Mouse (Mus musculus): Measurements from ENCODE around the gene Acad11. TPM values are rescaled to one million over a fixed set of nuclear protein-coding genes. Genes with fewer than 3 reads are reported as not detected.

Acad11 gene
- polyA plus RNA-seq, 1 experiment from 2014 or later: 24.7 TPM

DNA sequence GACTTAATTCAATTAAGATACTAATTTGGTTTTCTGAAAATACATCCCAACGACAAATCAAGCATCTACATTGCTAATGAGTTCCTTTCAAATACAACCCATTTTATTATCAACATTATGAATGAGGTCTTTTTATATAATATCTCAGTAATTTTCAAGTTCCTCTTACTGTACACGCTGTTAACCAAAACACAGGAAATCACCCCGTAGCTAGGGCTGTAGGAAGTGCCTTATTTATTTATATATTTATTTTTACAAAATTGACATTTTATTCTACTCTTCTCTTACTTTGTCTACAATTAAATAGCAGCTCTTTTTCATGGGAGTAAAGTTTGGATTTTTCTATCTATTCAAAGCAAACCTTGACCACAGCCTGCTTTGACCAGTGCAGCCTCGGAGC lies 23.4 kb upstream of the Acad11 start:
- no peak for ATAC-seq
- in situ Hi-C loops (cut with MboI; ENCODE audit: low pct_unique_long_range_greater_than_20kb): no loop called here
- no peak for TF ChIP-seq CTCF (IDR thresholded peaks at IDR 0.05)
- ChIA-PET CTCF (interaction anchor here (1.0 kb wide), 1 partner anchor 11 kb away, joined by 3 read pairs; no protein-coding TSS in a partner anchor), POLR2A (no interaction called here)
- no peaks in the 10 kb centered on the region for H3K27me3 ChIP-seq
- DNase-seq (ENCODE audit: low read depth, low spot score): no peak

DNA sequence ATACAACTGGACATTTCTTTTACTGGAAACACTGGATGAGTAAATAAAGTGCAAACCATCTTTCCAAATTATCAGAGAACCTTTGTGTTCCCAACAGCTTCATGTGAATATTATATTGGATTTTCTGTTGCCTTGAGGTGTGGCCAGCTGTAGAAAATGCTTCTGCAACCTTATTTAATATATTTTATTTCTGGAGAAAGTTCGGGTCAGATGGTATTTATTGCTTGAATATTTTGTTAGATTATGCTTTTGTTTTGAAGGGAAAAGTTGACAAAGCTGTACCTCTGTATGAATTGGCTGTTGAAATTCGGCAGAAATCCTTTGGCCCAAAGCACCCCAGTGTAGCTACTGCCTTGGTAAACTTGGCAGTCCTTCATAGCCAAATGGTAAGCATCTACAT lies 22.8 kb upstream of the Acad11 start, which contains the start of gene Gm28305:
Gm28305 (plus strand) TSS at position 301 of the 400 bp plus-strand sequence.
- no peaks in the 10 kb centered on the region for H3K27me3 ChIP-seq
- ChIA-PET POLR2A (no interaction called here), CTCF (interaction anchor here (1.0 kb wide), 1 partner anchor 12 kb away, joined by 3 read pairs; no protein-coding TSS in a partner anchor)
- ATAC-seq: no peak
- no peak for TF ChIP-seq CTCF (IDR thresholded peaks at IDR 0.05)
- in situ Hi-C loops (cut with MboI; ENCODE audit: low pct_unique_long_range_greater_than_20kb): no loop called here
- no peak for DNase-seq (ENCODE audit: low read depth, low spot score)

DNA sequence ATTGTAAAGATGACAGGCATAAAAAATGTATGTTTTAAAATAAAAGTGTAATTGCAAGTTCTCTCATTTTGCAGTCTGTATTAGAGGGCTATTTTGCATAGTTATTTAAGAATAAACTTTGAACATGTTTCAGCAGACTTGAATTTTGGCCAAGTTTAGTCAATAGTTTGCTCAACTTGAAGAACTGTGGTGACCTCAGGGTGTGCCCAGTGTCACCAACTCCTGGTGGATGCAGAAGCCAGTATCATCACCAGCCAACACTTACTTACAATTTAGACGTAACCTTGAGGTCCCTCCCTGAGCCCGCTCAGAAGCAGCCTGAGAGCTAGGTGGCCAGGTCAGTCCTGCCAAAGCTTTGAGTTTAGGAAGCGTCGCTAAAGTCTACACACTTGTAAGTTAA lies 19.5 kb upstream of the Acad11 start:
- ATAC-seq: no peak
- CTCF ChIA-PET: interaction anchor here (0.8 to 0.9 kb wide), 2 partner anchors 10 to 17 kb away, joined by 3 read pairs; no protein-coding TSS in a partner anchor
- in situ Hi-C loops (cut with MboI; ENCODE audit: low pct_unique_long_range_greater_than_20kb): no loop called here
- no peak for TF ChIP-seq CTCF (IDR thresholded peaks at IDR 0.05)
- POLR2A ChIA-PET: no interaction called here
- DNase-seq (ENCODE audit: low read depth, low spot score): no peak
- no peaks in the 10 kb centered on the region for H3K27me3 ChIP-seq

DNA sequence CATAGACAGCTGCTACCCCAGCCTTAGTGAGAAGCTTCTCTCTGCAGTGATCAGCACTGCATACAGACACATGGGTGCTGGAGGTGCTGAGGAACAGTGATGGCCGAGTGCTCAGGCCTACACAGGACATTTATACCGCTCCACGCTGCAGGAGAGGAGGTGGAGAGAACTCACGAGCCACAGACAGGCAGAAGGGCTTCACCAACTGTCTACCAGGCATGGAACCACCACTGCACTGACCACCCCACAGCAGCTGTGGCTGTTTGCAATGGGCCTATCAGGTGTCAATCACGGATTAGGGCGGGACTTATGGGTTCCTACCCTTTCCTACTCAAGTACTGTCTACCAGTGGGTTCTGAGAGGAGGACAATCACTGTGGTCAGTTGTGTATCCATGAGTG lies 12.1 kb upstream of the Acad11 start:
- in situ Hi-C loops (cut with MboI; ENCODE audit: low pct_unique_long_range_greater_than_20kb): no loop called here
- no peak for TF ChIP-seq CTCF (IDR thresholded peaks at IDR 0.05)
- DNase-seq (ENCODE audit: low read depth, low spot score) (no peak), ATAC-seq (no peak)
- CTCF ChIA-PET: no interaction called here
- POLR2A ChIA-PET: no interaction called here
- H3K27me3 ChIP-seq: no peaks in the 10 kb centered on the region

DNA sequence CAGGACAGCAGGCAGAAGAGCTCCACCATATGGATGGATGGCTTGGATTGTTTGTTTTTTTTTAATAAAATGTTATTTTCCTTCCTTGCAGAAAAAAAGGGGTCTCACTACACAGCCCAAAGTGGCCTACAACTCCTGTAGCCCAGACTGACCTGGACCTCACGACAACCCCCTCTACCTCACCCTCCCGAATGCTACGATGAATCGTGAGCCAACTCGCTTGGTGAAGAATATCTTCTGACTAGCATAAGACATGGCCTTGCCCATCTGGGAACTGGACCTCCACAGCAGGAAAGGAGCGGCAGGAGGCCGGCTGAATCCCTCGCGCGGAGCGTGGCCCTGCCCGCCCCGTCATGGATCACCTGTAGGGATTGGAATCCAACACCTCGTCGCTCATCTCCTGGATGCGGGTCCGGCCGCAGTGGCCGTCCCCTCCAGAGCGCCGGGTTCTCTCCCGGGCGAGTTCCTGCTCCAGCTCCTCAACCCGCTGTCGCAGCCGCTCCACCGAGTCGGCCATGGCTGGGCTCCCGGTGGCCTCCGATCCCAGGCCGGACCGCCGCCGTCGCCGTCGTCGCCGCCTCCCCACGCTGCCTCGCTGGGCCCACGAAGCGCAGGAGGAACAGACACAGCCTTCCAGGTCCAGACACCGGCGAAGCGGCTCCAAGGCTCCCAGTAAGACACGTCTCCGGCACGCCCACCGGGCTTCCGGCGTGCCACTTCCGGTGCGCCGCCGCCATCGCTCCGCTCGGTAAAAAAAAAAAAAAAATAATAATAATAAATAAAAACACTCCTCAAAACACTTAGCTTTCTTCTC lies 540 bp upstream of the Acad11 start, which contains the start of gene Uba5:
Uba5 (minus strand) TSS at position 705 of the 814 bp plus-strand sequence.
- no peak for DNase-seq (ENCODE audit: low read depth, low spot score)
- TF ChIP-seq CTCF (IDR thresholded peaks at IDR 0.05): no peak
- ATAC-seq: peak; percentile 85
- ChIA-PET POLR2A (no interaction called here), CTCF (interaction anchor here (0.8 kb wide), 1 partner anchor 13 kb away, joined by 3 read pairs; no protein-coding TSS in a partner anchor)
- H3K27me3 ChIP-seq: no peaks in the 10 kb centered on the region
- in situ Hi-C loops (cut with MboI; ENCODE audit: low pct_unique_long_range_greater_than_20kb): no loop called here

DNA sequence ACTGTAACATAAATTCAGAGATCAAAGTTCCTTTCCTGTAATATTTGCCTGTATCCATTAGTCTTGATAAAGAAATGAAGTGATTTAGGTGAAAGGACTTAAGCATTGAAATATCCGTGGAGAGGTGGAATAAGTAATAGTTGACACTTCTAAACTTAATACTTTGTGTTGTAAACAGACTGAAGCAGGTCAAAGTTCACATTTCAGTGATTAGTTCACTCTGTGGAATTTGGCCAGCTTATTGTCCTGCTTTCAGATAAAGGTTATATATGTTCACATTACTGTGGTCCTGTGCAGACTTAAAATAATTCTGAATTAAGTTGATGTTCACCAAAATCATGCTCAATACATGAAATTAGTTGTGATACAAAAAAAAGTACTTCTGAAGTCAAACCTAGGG lies 1.4 kb downstream of the Acad11 start:
- in situ Hi-C loops (cut with MboI; ENCODE audit: low pct_unique_long_range_greater_than_20kb): no loop called here
- ChIA-PET CTCF (no interaction called here), POLR2A (no interaction called here)
- no peaks in the 10 kb centered on the region for H3K27me3 ChIP-seq
- no peak for ATAC-seq
- no peak for TF ChIP-seq CTCF (IDR thresholded peaks at IDR 0.05)
- no peak for DNase-seq (ENCODE audit: low read depth, low spot score)

DNA sequence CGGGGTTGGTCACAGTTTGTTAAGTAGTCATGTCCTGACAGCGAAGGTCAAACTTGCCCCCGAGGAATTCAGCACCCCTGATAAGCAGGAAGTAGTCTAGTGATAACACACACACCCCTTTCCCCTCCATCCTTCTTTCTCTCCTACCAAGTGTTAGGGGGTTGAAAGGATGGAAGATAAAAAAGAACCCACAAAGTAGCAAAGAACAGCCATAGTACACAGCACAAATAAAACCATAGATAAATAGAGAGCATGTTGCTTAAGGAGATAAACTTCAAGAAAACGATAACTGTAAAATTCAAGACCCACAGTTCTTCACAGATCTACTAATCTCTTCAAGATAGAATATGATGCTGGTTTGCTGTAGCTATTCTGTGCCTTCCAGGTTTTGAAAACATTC lies 7.1 kb downstream of the Acad11 start:
- ChIA-PET POLR2A (no interaction called here), CTCF (no interaction called here)
- TF ChIP-seq CTCF (IDR thresholded peaks at IDR 0.05): no peak
- DNase-seq (ENCODE audit: low read depth, low spot score): no peak
- ATAC-seq: no peak
- in situ Hi-C loops (cut with MboI; ENCODE audit: low pct_unique_long_range_greater_than_20kb): loop anchor here (10.0 kb wide), 1 partner anchor 135 kb away; no protein-coding TSS in a partner anchor
- H3K27me3 ChIP-seq: no peaks in the 10 kb centered on the region

DNA sequence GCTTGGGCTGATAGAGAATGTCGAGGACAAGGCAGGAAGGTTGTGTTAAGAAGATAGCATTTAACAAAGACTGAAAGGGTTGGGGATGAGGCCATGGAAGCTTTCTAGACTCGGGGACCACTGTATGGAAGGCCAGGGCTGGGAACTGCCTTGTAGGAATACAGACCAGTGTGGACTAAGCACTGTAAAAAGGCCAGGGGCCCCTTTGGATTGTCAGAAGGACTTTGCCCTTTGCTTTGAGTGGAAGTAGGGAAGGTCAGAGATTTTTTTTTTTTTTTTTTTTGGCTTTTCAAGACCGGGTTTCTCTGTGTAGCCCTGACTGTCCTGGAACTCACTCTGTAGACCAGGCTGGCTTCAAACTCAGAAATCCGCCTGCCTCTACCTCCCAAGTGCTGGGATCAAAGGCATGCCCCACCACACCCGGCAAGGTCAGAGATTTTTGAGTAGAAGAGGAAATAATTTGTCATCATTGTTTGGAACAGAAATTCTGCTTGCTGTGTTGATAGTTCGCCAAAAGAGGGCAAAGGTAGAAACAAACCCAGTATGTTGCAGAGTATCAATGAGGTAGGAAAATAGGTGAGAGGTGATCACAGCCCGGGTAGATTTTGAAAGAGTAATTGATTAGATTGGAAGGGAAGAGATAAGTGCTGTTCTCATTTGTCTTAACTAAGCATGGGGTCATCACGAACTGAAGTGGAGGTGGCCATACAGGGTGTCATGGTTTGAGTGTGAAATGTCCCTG lies 7.9 kb downstream of the Acad11 start:
- no peak for DNase-seq (ENCODE audit: low read depth, low spot score)
- TF ChIP-seq CTCF (IDR thresholded peaks at IDR 0.05): no peak
- no peaks in the 10 kb centered on the region for H3K27me3 ChIP-seq
- CTCF ChIA-PET: no interaction called here
- ATAC-seq: no peak
- POLR2A ChIA-PET: no interaction called here
- in situ Hi-C loops (cut with MboI; ENCODE audit: low pct_unique_long_range_greater_than_20kb): loop anchor here (10.0 kb wide), 1 partner anchor 134 kb away; no protein-coding TSS in a partner anchor

DNA sequence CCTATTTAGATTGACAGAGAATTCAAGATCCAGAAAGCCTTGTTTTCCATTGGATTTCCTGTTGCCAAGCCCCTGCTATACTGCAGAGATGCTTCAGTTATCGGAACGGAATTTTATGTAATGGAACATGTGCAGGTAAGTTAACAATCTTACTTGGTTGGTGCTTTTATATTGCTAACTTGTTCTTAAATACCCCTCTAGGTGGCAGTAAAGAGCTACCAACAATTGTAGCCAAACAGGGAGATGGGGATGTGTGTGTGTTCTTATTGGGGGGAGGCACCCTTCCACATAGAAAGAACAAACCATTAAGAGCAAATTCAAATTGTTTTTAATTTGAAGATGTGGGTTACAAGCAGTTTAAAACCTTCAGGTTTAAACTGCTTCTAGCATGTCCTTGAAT lies 12.6 kb downstream of the Acad11 start:
- ATAC-seq: no peak
- in situ Hi-C loops (cut with MboI; ENCODE audit: low pct_unique_long_range_greater_than_20kb): loop anchor here (5.0 to 10.0 kb wide), 2 partner anchors 129 to 226 kb away; no protein-coding TSS in a partner anchor
- peak; percentile 62 for TF ChIP-seq CTCF (IDR thresholded peaks at IDR 0.05)
- DNase-seq (ENCODE audit: low read depth, low spot score): no peak
- ChIA-PET POLR2A (no interaction called here), CTCF (interaction anchor here (0.9 to 1.9 kb wide), 9 partner anchors 10 to 80 kb away, joined by 3 to 8 read pairs (median 3); partner anchors contain the start of genes Acad11 and Uba5)
- H3K27me3 ChIP-seq: no peaks in the 10 kb centered on the region

DNA sequence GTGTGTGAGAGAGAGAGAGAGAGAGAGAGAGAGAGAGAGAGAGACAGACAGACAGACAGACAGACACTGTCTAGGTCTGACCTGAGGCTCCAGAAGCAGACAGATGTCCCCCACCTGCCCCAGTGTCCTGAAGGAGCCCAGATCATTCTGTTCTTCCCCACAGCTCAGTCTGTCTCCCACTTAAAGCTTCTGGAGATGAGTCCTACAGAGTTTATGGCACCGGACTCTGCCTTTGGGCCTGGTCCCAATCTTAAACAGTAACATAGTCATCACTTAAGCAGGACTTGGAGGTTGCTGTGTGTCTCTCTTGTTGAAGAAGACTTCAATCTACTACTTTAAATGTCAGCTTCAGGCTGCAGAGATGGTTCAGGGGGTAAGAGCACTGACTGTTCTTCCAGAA lies 15.6 kb downstream of the Acad11 start:
- TF ChIP-seq CTCF (IDR thresholded peaks at IDR 0.05): no peak
- ChIA-PET POLR2A (no interaction called here), CTCF (no interaction called here)
- no peaks in the 10 kb centered on the region for H3K27me3 ChIP-seq
- no peak for ATAC-seq
- DNase-seq (ENCODE audit: low read depth, low spot score): no peak
- in situ Hi-C loops (cut with MboI; ENCODE audit: low pct_unique_long_range_greater_than_20kb): loop anchor here (5.0 to 10.0 kb wide), 2 partner anchors 126 to 224 kb away; no protein-coding TSS in a partner anchor

DNA sequence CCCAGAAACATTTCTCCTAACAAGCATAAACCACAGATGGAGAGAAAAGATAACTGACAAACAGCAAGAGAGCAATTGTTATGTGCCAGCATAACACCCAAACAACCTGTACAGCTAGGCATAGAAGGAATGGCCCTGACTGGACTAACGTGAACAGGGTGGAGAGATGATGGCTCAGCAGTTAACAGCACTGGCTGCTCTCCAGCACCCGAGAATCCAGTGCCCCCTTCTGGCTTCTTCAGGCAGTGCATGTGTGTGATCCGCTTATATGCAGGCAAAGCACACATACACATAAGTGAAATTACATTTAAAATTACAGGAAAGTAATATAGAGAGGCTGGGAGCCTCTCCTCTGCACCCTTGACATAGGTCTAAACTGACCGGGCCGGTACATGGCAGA lies 16.2 kb downstream of the Acad11 start:
- no peak for DNase-seq (ENCODE audit: low read depth, low spot score)
- POLR2A ChIA-PET: no interaction called here
- in situ Hi-C loops (cut with MboI; ENCODE audit: low pct_unique_long_range_greater_than_20kb): loop anchor here (5.0 to 10.0 kb wide), 2 partner anchors 125 to 223 kb away; no protein-coding TSS in a partner anchor
- peak; percentile 57 for TF ChIP-seq CTCF (IDR thresholded peaks at IDR 0.05)
- no peaks in the 10 kb centered on the region for H3K27me3 ChIP-seq
- CTCF ChIA-PET: no interaction called here
- ATAC-seq: no peak

Measured in Patski (cell line).